Mouse (Mus musculus) ES-E14 (cell line): Measurements from ENCODE around the gene Barx1.

Experiments
- CHD2 ChIP-seq: IDR thresholded peaks from 2 replicates; pipeline ENCODE4 v1.6.1; 2014; ENCODE audit warnings: mild to moderate bottlenecking, low read depth, low read length, inconsistent platforms
- HCFC1 ChIP-seq: IDR thresholded peaks from 2 replicates; pipeline ENCODE4 v1.6.1; 2012; ENCODE audit warnings: low read length, inconsistent platforms, borderline replicate concordance; ENCODE audit not compliant: insufficient read depth
- MAFK ChIP-seq: IDR thresholded peaks from 2 replicates; pipeline ENCODE4 v1.6.1; 2014; ENCODE audit warnings: mild to moderate bottlenecking, low read depth, low read length, inconsistent platforms; ENCODE audit not compliant: insufficient read depth
- ZC3H11A ChIP-seq: IDR thresholded peaks from 2 replicates; pipeline ENCODE4 v1.6.1; 2012; ENCODE audit warnings: low read depth, mild to moderate bottlenecking, inconsistent platforms, low read length, borderline replicate concordance
- ZNF384 ChIP-seq: IDR thresholded peaks from 2 replicates; pipeline ENCODE4 v1.6.1; 2012; ENCODE audit warnings: low read depth, low read length, inconsistent platforms

- TF ChIP-seq ZNF384, result no peak
- TF ChIP-seq CHD2, result no peak
- no peak for TF ChIP-seq HCFC1
- no peak for TF ChIP-seq ZC3H11A
- TF ChIP-seq MAFK, result no peak
Measured at GRCm38 (mm10) chr13:48664916-48665655, 2.3 kb downstream of the Barx1 start.
